Mouse (Mus musculus) hindlimb bud, embryonic 11.5 days (tissue): Measurements from ENCODE around the gene Ofd1.
A peak's percentile ranks its signal among the peaks of the same experiment; 100 is the strongest.

Source experiments
- DNase-seq: peaks from one replicate; pipeline ENCODE4 v3.0.0-alpha.2; 2012; ENCODE audit warnings: low read depth, low spot score; ENCODE audit errors: extremely low spot score

The Ofd1 gene

GRCm38 (mm10) chrX:166440616-166441063 lies at the start of gene Ofd1:
Gene Ofd1, minus strand, starts transcription at chrX:166440704.
- DNase-seq: peak; percentile 79

- peak; percentile 33 for DNase-seq
Observed at GRCm38 (mm10) chrX:166479365-166479983, 39.0 kb upstream of the Ofd1 start, which contains the start of gene Rab9. Gene Rab9, minus strand, starts transcription at chrX:166479867.

GRCm38 (mm10) chrX:166478631-166479364 lies 38.3 kb upstream of the Ofd1 start:
- no peak for DNase-seq

- DNase-seq: no peak
Observed at GRCm38 (mm10) chrX:166477393-166477792, 36.9 kb upstream of the Ofd1 start.

- DNase-seq: no peak
Observed at GRCm38 (mm10) chrX:166472612-166473011, 32.1 kb upstream of the Ofd1 start.

- no peak for DNase-seq
Observed at GRCm38 (mm10) chrX:166468321-166468720, 27.8 kb upstream of the Ofd1 start.

GRCm38 (mm10) chrX:166455525-166455924 lies 15.0 kb upstream of the Ofd1 start:
- no peak for DNase-seq

- DNase-seq: no peak
Observed at GRCm38 (mm10) chrX:166454331-166454730, 13.8 kb upstream of the Ofd1 start.

- DNase-seq: no peak
Observed at GRCm38 (mm10) chrX:166453532-166453931, 13.0 kb upstream of the Ofd1 start.

- no peak for DNase-seq
Observed at GRCm38 (mm10) chrX:166444552-166444951, 4.0 kb upstream of the Ofd1 start.

- DNase-seq: no peak
Observed at GRCm38 (mm10) chrX:166440036-166440615, 378 bp downstream of the Ofd1 start, which contains the start of gene Trappc2. Gene Trappc2, plus strand, starts transcription at chrX:166440574.

GRCm38 (mm10) chrX:166434812-166435211 lies 5.7 kb downstream of the Ofd1 start:
- DNase-seq: peak; percentile 64

- no peak for DNase-seq
Observed at GRCm38 (mm10) chrX:166416196-166416595, 24.3 kb downstream of the Ofd1 start.

GRCm38 (mm10) chrX:166407865-166408264 lies 32.6 kb downstream of the Ofd1 start:
- no peak for DNase-seq

GRCm38 (mm10) chrX:166393753-166394152 lies 46.8 kb downstream of the Ofd1 start:
- no peak for DNase-seq

GRCm38 (mm10) chrX:166386656-166387055 lies 53.8 kb downstream of the Ofd1 start:
- DNase-seq: no peak

GRCm38 (mm10) chrX:166384935-166385334 lies 55.6 kb downstream of the Ofd1 start:
- no peak for DNase-seq

- no peak for DNase-seq
Observed at GRCm38 (mm10) chrX:166383606-166384005, 56.9 kb downstream of the Ofd1 start.

- DNase-seq: no peak
Observed at GRCm38 (mm10) chrX:166378652-166379051, 61.9 kb downstream of the Ofd1 start.

- no peak for DNase-seq
Observed at GRCm38 (mm10) chrX:166376681-166377328, 63.7 kb downstream of the Ofd1 start.

- DNase-seq: no peak
Observed at GRCm38 (mm10) chrX:166365458-166366213, 74.9 kb downstream of the Ofd1 start.
